Mouse (Mus musculus): ENCODE measurements around the gene Stk17b.

The Stk17b gene

GRCm38 (mm10) chr1:53784721-53785418 is at the start of gene Stk17b:
Stk17b (minus strand) TSS chr1:53785224.
- DNase-seq (ENCODE audit: low spot score), result peak; percentile 95

GRCm38 (mm10) chr1:53830286-53830685 is 45.3 kb upstream of the Stk17b start:
- no peak for DNase-seq (ENCODE audit: low spot score)

GRCm38 (mm10) chr1:53829089-53829488 is 44.1 kb upstream of the Stk17b start:
- DNase-seq (ENCODE audit: low spot score), result no peak

- no peak for DNase-seq (ENCODE audit: low spot score)
Observed at GRCm38 (mm10) chr1:53824446-53825337, 39.7 kb upstream of the Stk17b start.

GRCm38 (mm10) chr1:53823687-53824445 is 38.8 kb upstream of the Stk17b start:
- peak; percentile 82 for DNase-seq (ENCODE audit: low spot score)

- DNase-seq (ENCODE audit: low spot score), result no peak
Observed at GRCm38 (mm10) chr1:53821983-53822382, 37.0 kb upstream of the Stk17b start.

- DNase-seq (ENCODE audit: low spot score), result no peak
Observed at GRCm38 (mm10) chr1:53820041-53820632, 35.1 kb upstream of the Stk17b start.

GRCm38 (mm10) chr1:53818072-53818862 is 33.2 kb upstream of the Stk17b start:
- no peak for DNase-seq (ENCODE audit: low spot score)

GRCm38 (mm10) chr1:53816353-53816752 is 31.3 kb upstream of the Stk17b start:
- no peak for DNase-seq (ENCODE audit: low spot score)

GRCm38 (mm10) chr1:53814077-53814705 is 29.2 kb upstream of the Stk17b start:
- DNase-seq (ENCODE audit: low spot score), result no peak

GRCm38 (mm10) chr1:53811919-53812318 is 26.9 kb upstream of the Stk17b start:
- DNase-seq (ENCODE audit: low spot score), result no peak

- DNase-seq (ENCODE audit: low spot score), result no peak
Observed at GRCm38 (mm10) chr1:53808229-53808628, 23.2 kb upstream of the Stk17b start.

- DNase-seq (ENCODE audit: low spot score), result no peak
Observed at GRCm38 (mm10) chr1:53797811-53798210, 12.8 kb upstream of the Stk17b start.

GRCm38 (mm10) chr1:53797074-53797473 is 12.1 kb upstream of the Stk17b start:
- no peak for DNase-seq (ENCODE audit: low spot score)

GRCm38 (mm10) chr1:53796271-53796670 is 11.2 kb upstream of the Stk17b start:
- no peak for DNase-seq (ENCODE audit: low spot score)

GRCm38 (mm10) chr1:53795591-53795990 is 10.6 kb upstream of the Stk17b start:
- DNase-seq (ENCODE audit: low spot score), result no peak

- no peak for DNase-seq (ENCODE audit: low spot score)
Observed at GRCm38 (mm10) chr1:53795081-53795480, 10.1 kb upstream of the Stk17b start.

GRCm38 (mm10) chr1:53794279-53794678 is 9.3 kb upstream of the Stk17b start:
- DNase-seq (ENCODE audit: low spot score), result no peak

- DNase-seq (ENCODE audit: low spot score), result no peak
Observed at GRCm38 (mm10) chr1:53791343-53791742, 6.3 kb upstream of the Stk17b start.

GRCm38 (mm10) chr1:53784291-53784720 is 718 bp downstream of the Stk17b start:
- DNase-seq (ENCODE audit: low spot score), result peak; percentile 55

GRCm38 (mm10) chr1:53782956-53783355 is 2.1 kb downstream of the Stk17b start:
- no peak for DNase-seq (ENCODE audit: low spot score)
